Mouse (Mus musculus): ENCODE results near the gene Ccdc141. TPM values are rescaled to one million over a fixed set of nuclear protein-coding genes. Genes with fewer than 3 reads are reported as not detected.
"Not testable (repeated sequence)": the region's sequence is repeated elsewhere in the genome, so short reads cannot be mapped to it uniquely, and the experiment has no call there.

The Ccdc141 gene
- polyA plus RNA-seq, 1 experiment: 16.3 TPM

DNA sequence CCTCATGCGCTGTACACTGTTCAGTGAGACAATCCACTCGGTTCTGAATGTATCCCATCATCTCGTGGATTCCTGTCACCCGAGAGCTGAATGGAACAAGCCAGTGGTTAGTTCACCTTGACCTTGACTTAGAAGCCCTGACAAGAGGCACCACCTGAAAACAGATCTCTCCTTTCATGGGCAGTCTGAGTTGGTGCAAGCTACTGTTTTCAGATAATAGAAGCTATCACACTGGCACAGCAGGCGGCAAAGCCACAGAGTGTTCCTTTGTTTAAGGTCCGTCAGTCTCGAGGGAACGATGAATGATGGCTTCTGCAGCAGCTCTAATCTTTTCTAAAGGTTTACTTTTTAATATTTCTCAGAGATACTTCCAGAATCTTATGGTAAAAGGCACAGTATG is 110.8 kb downstream of the Ccdc141 start:
- TF ChIP-seq CTCF (IDR thresholded peaks at IDR 0.05; ENCODE audit: borderline replicate concordance, insufficient read depth, low read length) (no peak), POLR2A (IDR thresholded peaks at IDR 0.05; ENCODE audit: low read depth, low read length) (no peak)
- Histone ChIP-seq H3K4me1 (ENCODE audit: control insufficient read depth, insufficient read depth, low read length) (no peaks in the 10 kb centered on the region), H3K4me3 (ENCODE audit: insufficient read depth, low read length) (no peak overlapping the region), H3K27ac (ENCODE audit: insufficient read depth, low read length) (no peak overlapping the region)

DNA sequence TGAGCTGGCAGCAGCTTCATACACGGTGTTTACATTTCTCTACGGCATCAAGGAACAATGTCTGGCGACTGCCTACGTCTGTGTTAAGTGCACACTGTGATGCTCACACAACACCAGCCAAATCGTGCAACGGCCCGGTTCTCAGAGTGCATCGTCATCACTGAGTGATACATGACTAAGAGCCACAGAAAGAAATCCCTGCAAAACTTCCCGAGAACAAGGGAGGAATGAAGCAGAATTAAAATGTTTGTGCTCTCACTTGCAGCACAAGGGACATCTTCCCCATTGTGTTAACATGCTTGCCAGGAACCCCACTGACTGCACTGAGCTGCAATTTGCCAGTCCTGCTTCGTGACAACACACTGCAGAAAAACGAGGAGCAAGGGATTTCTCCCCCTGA is 114.1 kb downstream of the Ccdc141 start:
- H3K4me3 ChIP-seq (ENCODE audit: insufficient read depth, low read length): no peak overlapping the region
- no peaks in the 10 kb centered on the region for H3K4me1 ChIP-seq (ENCODE audit: control insufficient read depth, insufficient read depth, low read length)
- TF ChIP-seq POLR2A (IDR thresholded peaks at IDR 0.05; ENCODE audit: low read depth, low read length) (no peak), CTCF (IDR thresholded peaks at IDR 0.05; ENCODE audit: borderline replicate concordance, insufficient read depth, low read length) (no peak)
- no peak overlapping the region for H3K27ac ChIP-seq (ENCODE audit: insufficient read depth, low read length)

DNA sequence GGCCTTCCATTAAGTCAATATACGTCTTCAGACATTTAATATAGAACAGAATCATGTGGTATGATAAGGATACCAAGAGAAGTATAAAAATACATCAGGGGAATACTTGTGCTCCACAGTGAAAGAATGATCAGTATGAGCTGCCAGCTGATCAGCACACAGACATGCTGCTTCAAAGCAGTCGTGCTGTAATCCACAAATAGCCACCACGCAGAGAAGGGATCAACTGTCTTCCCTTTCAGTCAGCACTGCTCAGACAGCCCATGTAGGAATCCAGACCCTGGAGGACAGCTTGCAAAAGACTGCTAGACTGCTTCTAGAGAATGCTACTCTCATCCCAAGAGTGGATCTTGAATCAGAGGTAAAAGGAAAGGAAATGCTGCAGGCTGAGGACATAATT is 127.5 kb downstream of the Ccdc141 start:
- TF ChIP-seq POLR2A (IDR thresholded peaks at IDR 0.05; ENCODE audit: low read depth, low read length): no peak
- no peak for TF ChIP-seq CTCF (IDR thresholded peaks at IDR 0.05; ENCODE audit: borderline replicate concordance, insufficient read depth, low read length)
- H3K4me1 ChIP-seq (ENCODE audit: control insufficient read depth, insufficient read depth, low read length): no peaks in the 10 kb centered on the region
- no peak overlapping the region for H3K27ac ChIP-seq (ENCODE audit: insufficient read depth, low read length)
- H3K4me3 ChIP-seq (ENCODE audit: insufficient read depth, low read length): no peak overlapping the region

DNA sequence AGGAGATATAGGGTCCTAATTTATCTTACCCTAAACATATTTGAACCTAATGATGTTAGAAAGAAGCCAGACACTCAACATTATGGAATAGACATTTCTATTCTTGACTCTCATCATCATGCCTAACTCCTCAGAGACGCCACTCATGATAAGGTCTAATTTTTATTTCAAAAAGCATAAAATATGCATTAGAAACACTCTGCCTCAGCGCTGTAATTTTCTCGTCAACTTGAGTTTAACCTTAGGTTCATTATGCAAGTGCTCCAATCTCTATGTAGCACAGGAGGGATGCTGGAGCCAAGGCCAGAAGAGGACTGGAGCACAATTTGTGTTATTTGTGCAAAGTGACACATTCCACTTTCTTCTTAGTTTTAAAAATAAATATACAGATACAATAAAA is 130.8 kb downstream of the Ccdc141 start:
- no peak overlapping the region for H3K27ac ChIP-seq (ENCODE audit: insufficient read depth, low read length)
- TF ChIP-seq CTCF (IDR thresholded peaks at IDR 0.05; ENCODE audit: borderline replicate concordance, insufficient read depth, low read length) (no peak), POLR2A (IDR thresholded peaks at IDR 0.05; ENCODE audit: low read depth, low read length) (no peak)
- no peaks in the 10 kb centered on the region for H3K4me1 ChIP-seq (ENCODE audit: control insufficient read depth, insufficient read depth, low read length)
- no peak overlapping the region for H3K4me3 ChIP-seq (ENCODE audit: insufficient read depth, low read length)

DNA sequence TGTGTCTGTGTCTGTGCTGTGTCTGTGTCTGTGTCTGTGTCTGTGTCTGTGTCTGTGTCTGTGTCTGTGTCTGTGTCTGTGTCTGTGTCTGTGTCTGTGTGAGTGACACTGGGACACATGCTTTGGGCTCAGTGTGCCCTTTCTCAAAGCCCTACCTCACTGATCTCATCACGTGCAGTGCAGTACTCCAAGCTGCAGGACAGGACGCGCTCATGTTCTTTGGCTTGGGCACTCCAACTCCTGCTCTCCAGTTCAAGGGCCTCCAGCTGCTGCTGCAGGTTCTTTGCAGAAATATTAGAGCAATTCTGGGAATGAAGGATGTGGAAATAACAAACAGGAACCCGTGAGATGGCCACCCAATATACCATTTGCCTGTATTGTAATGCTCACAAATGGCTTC is 131.2 kb downstream of the Ccdc141 start:
- Histone ChIP-seq H3K4me3 (ENCODE audit: insufficient read depth, low read length) (no peak overlapping the region), H3K4me1 (ENCODE audit: control insufficient read depth, insufficient read depth, low read length) (no peaks in the 10 kb centered on the region), H3K27ac (ENCODE audit: insufficient read depth, low read length) (no peak overlapping the region)
- no peak for TF ChIP-seq POLR2A (IDR thresholded peaks at IDR 0.05; ENCODE audit: low read depth, low read length)

DNA sequence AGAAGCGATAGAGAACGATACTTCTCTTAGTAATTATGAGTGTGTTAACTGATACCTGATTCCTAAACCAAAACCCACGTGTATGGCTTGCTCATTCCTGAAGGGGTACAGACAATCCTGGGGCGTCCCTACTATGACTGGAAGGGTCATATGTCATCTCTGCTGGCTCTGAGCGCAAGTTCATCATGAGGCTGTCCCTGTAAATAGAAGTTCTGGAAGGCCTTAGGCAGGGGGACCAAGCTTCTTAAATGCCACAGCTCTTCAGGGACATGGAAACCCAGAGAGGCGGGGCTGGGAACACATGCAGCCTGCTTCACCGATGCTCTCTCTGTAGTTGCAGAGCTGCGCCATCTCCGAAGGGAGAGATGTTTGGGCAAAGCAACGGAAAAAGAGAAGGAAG is 133.2 kb downstream of the Ccdc141 start:
- Histone ChIP-seq H3K27ac (ENCODE audit: insufficient read depth, low read length) (no peak overlapping the region), H3K4me1 (ENCODE audit: control insufficient read depth, insufficient read depth, low read length) (no peaks in the 10 kb centered on the region), H3K4me3 (ENCODE audit: insufficient read depth, low read length) (no peak overlapping the region)
- no peak for TF ChIP-seq CTCF (IDR thresholded peaks at IDR 0.05; ENCODE audit: borderline replicate concordance, insufficient read depth, low read length)
- no peak for TF ChIP-seq POLR2A (IDR thresholded peaks at IDR 0.05; ENCODE audit: low read depth, low read length)

DNA sequence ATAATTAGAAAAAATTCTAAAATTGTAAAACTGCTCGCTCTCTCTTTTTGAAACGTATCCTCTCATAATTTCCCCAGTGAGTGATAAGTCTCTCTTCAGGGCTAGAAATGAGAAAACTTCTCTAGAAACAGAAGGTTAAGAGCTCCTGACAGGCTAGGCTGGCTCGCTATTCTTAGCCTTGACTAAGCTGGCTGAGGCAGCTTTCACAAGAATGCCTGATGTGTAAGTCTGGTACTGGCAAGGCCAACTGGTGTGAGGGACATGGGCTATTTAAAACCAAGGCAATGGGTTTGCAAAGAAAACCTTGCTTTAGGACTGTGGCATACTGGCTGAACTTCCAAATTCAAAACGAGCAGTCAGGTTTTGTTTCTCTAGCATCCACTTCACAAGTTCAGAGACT is 136.3 kb downstream of the Ccdc141 start:
- TF ChIP-seq CTCF (IDR thresholded peaks at IDR 0.05; ENCODE audit: borderline replicate concordance, insufficient read depth, low read length) (no peak), POLR2A (IDR thresholded peaks at IDR 0.05; ENCODE audit: low read depth, low read length) (no peak)
- no peak overlapping the region for H3K27ac ChIP-seq (ENCODE audit: insufficient read depth, low read length)
- H3K4me1 ChIP-seq (ENCODE audit: control insufficient read depth, insufficient read depth, low read length): no peaks in the 10 kb centered on the region
- H3K4me3 ChIP-seq (ENCODE audit: insufficient read depth, low read length): no peak overlapping the region

DNA sequence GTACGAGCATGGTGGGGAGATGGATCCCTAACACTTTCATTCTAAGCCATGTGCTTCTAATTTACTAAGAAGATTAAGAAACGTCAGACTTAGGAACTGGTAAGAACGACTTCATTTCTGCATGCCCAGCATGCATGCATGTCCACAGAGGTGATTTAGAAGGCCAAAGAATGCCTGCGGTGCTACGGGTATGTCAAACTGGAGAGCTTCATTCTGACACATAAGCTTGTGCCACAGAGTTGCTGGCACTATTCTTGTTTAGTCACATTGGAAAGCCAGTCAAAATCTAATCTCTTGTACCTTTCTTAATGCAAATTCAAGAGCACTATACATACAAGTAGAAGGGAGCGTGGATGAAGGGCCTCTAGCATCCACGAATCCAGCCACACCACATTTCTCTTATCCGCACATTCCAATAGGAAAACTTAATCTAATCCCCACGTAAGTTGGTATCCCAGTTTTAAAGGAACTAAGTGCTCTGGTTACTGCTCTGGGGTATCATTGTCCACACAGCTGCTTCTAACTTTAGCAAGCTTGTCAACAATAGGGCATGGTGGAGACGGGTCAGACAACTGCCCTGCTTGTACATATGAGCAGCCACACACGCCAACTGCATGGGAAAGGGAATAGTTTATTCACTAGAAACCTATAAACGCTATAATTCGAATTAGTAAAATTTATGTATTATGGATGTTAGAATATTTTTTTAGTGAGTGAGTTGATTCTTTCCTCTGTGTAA is 136.9 kb downstream of the Ccdc141 start:
- Histone ChIP-seq H3K27ac (ENCODE audit: insufficient read depth, low read length) (no peak overlapping the region), H3K4me3 (ENCODE audit: insufficient read depth, low read length) (no peak overlapping the region), H3K4me1 (ENCODE audit: control insufficient read depth, insufficient read depth, low read length) (no peaks in the 10 kb centered on the region)
- TF ChIP-seq CTCF (IDR thresholded peaks at IDR 0.05; ENCODE audit: borderline replicate concordance, insufficient read depth, low read length): no peak
- no peak for TF ChIP-seq POLR2A (IDR thresholded peaks at IDR 0.05; ENCODE audit: low read depth, low read length)

DNA sequence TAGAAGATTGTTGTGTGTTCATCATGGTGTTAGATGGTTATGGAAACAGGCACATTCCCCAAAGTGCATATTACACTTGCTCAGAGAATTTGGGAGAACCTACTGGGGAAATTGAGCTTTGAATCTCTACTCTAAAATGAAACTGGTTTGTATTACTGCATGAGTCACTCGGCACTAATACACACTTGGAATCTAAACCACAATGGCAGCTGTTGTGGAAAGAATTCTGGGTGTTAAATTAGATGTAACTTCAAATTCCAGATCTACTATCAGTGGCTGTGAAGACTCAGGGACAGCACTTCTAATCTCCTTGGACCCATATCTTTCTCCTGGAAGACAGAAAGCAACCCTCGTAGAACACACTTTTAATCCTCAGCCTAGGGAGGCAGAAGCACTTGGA is 149.8 kb downstream of the Ccdc141 start:
- Histone ChIP-seq H3K4me3 (ENCODE audit: insufficient read depth, low read length) (no peak overlapping the region), H3K27ac (ENCODE audit: insufficient read depth, low read length) (peak overlapping the region; percentile 17), H3K4me1 (ENCODE audit: control insufficient read depth, insufficient read depth, low read length) (peaks cover 5% of the 10 kb centered on the region)
- TF ChIP-seq POLR2A (IDR thresholded peaks at IDR 0.05; ENCODE audit: low read depth, low read length): no peak
- TF ChIP-seq CTCF (IDR thresholded peaks at IDR 0.05; ENCODE audit: borderline replicate concordance, insufficient read depth, low read length): no peak

DNA sequence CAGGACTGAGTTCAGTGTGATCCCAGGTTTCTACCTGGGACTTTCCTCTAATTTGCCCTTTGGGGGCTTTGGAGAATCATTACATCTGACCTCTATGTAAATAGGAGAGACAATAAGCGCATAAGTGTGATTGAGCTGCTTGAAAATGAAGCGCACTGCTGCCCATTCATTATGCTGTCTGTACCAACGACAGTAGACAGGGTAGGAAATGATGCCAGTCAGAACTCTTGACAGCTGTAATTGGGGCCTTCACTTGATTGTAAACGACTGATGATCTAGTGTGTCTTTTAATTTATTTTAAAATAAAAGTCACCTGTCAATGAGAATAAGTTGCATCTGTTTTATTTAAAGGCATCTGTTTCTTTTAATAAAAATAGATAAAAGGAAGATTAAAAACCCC is 152.7 kb downstream of the Ccdc141 start:
- TF ChIP-seq POLR2A (IDR thresholded peaks at IDR 0.05; ENCODE audit: low read depth, low read length) (no peak), CTCF (IDR thresholded peaks at IDR 0.05; ENCODE audit: borderline replicate concordance, insufficient read depth, low read length) (no peak)
- H3K27ac ChIP-seq (ENCODE audit: insufficient read depth, low read length): no peak overlapping the region
- H3K4me3 ChIP-seq (ENCODE audit: insufficient read depth, low read length): no peak overlapping the region
- peaks cover 5% of the 10 kb centered on the region for H3K4me1 ChIP-seq (ENCODE audit: control insufficient read depth, insufficient read depth, low read length)

DNA sequence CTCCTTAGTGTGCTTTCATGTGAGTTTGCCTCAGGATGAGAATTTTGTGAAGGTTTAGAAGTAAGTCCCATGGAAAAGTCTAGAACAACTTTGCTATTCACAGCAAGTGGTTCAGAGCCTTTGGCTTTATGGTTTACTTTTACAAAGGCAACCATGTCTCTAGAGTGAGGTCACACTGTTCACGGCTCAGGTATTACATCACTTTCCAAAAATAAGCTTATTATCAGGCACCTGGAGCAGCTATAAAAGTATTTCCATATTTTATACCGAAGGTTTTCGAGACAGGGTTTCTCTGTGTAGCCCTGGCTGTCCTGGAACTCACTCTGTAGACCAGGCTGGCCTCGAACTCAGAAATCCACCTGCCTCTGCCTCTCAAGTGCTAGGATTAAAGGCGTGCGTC is 157.0 kb downstream of the Ccdc141 start:
- H3K4me1 ChIP-seq (ENCODE audit: control insufficient read depth, insufficient read depth, low read length); H3K4me3 ChIP-seq (ENCODE audit: insufficient read depth, low read length); H3K27ac ChIP-seq (ENCODE audit: insufficient read depth, low read length): not testable (repeated sequence)
